Mouse (Mus musculus): ENCODE measurements around the gene Tbca. TPM values are rescaled to one million over a fixed set of nuclear protein-coding genes. Genes with fewer than 3 reads are reported as not detected.

Tbca gene
- total and polyA plus RNA-seq, 2 experiments from 2014 or later, result 42.9 to 221 TPM

- ATAC-seq (ENCODE audit: insufficient read depth, low read depth), result no peak
- peak overlapping the region; percentile 57 for H3K4me3 ChIP-seq (ENCODE audit: low read depth, low read length)
Measured at GRCm38 (mm10) chr13:94882221-94882620, 93.5 kb downstream of the Tbca start.

GRCm38 (mm10) chr13:94882711-94883145 lies 94.0 kb downstream of the Tbca start:
- ATAC-seq (ENCODE audit: insufficient read depth, low read depth), result peak; percentile 11; the same call in 1 of the 2 replicates
- under 1% methylated on average over 30 of the region's 37 CpGs for whole genome bisulfite sequencing
- H3K9ac ChIP-seq (replicated peaks; ENCODE audit: low read depth, low read length), result no peak overlapping the region

More at GRCm38 (mm10) chr13:94882221-94882620, 93.5 kb downstream of the Tbca start:
- Histone ChIP-seq H3K4me2 (ENCODE audit: low read depth, low read length) (peak overlapping the region; percentile 93), H3K4me1 (ENCODE audit: control insufficient read depth, insufficient read depth) (0 out of 2 replicates have a peak, but pooled peaks cover 13% of the 10 kb centered on the region), H3K27me3 (ENCODE audit: control insufficient read depth, insufficient read depth, low read length) (peaks cover 91% of the 10 kb centered on the region), H3K36me3 (replicated peaks; ENCODE audit: control insufficient read depth, insufficient read depth, low read length) (no peaks in the 10 kb centered on the region), H3K9ac (replicated peaks; ENCODE audit: low read depth, low read length) (no peak overlapping the region), H3K27ac (ENCODE audit: low read depth) (no peak overlapping the region), H3K9me3 (replicated peaks; ENCODE audit: control insufficient read depth, low read length) (no peaks in the 10 kb centered on the region)
- no peak for TF ChIP-seq EP300 (IDR thresholded peaks at IDR 0.05; ENCODE audit: low read depth)
- no peak for TF ChIP-seq CTCF (IDR thresholded peaks at IDR 0.05; ENCODE audit: low read depth)
- DNase-seq (ENCODE audit: low spot score), result no peak
- 5% methylated on average over 10 of the region's 10 CpGs for WGBS

GRCm38 (mm10) chr13:94883163-94883965 lies 94.7 kb downstream of the Tbca start:
- WGBS, result under 1% methylated on average over 51 of the region's 95 CpGs

More at GRCm38 (mm10) chr13:94882711-94883145, 94.0 kb downstream of the Tbca start:
- no peak overlapping the region for H3K27ac ChIP-seq (ENCODE audit: low read depth)
- DNase-seq (ENCODE audit: low spot score), result no peak
- TF ChIP-seq EP300 (IDR thresholded peaks at IDR 0.05; ENCODE audit: low read depth), result no peak
- TF ChIP-seq CTCF (IDR thresholded peaks at IDR 0.05; ENCODE audit: low read depth), result no peak
- peaks cover 91% of the 10 kb centered on the region for H3K27me3 ChIP-seq (ENCODE audit: control insufficient read depth, insufficient read depth, low read length)
- no peaks in the 10 kb centered on the region for H3K9me3 ChIP-seq (replicated peaks; ENCODE audit: control insufficient read depth, low read length)
- peak overlapping the region; percentile 93 for H3K4me2 ChIP-seq (ENCODE audit: low read depth, low read length)
- no peaks in the 10 kb centered on the region for H3K36me3 ChIP-seq (replicated peaks; ENCODE audit: control insufficient read depth, insufficient read depth, low read length)
- H3K4me1 ChIP-seq (ENCODE audit: control insufficient read depth, insufficient read depth), result 0 out of 2 replicates have a peak, but pooled peaks cover 13% of the 10 kb centered on the region
- H3K4me3 ChIP-seq (ENCODE audit: low read depth, low read length), result peak overlapping the region; percentile 57

GRCm38 (mm10) chr13:94883966-94884960 lies 95.6 kb downstream of the Tbca start:
- no peak for TF ChIP-seq CTCF (IDR thresholded peaks at IDR 0.05; ENCODE audit: low read depth)
- TF ChIP-seq EP300 (IDR thresholded peaks at IDR 0.05; ENCODE audit: low read depth), result no peak
- H3K9me3 ChIP-seq (replicated peaks; ENCODE audit: control insufficient read depth, low read length), result no peaks in the 10 kb centered on the region
- no peak overlapping the region for H3K9ac ChIP-seq (replicated peaks; ENCODE audit: low read depth, low read length)
- ATAC-seq (ENCODE audit: insufficient read depth, low read depth), result no peak
- H3K27me3 ChIP-seq (ENCODE audit: control insufficient read depth, insufficient read depth, low read length), result peaks cover 95% of the 10 kb centered on the region
- peak overlapping the region; percentile 93 for H3K4me2 ChIP-seq (ENCODE audit: low read depth, low read length)
- DNase-seq (ENCODE audit: low spot score), result no peak
- 3% methylated on average over 36 of the region's 36 CpGs for WGBS
- H3K36me3 ChIP-seq (replicated peaks; ENCODE audit: control insufficient read depth, insufficient read depth, low read length), result no peaks in the 10 kb centered on the region
- no peak overlapping the region for H3K27ac ChIP-seq (ENCODE audit: low read depth)
- H3K4me1 ChIP-seq (ENCODE audit: control insufficient read depth, insufficient read depth), result 0 out of 2 replicates have a peak, but pooled peaks cover 13% of the 10 kb centered on the region
- peak overlapping the region; percentile 57 for H3K4me3 ChIP-seq (ENCODE audit: low read depth, low read length)

More at GRCm38 (mm10) chr13:94883163-94883965, 94.7 kb downstream of the Tbca start:
- Histone ChIP-seq H3K4me1 (ENCODE audit: control insufficient read depth, insufficient read depth) (0 out of 2 replicates have a peak, but pooled peaks cover 13% of the 10 kb centered on the region), H3K9me3 (replicated peaks; ENCODE audit: control insufficient read depth, low read length) (no peaks in the 10 kb centered on the region), H3K4me2 (ENCODE audit: low read depth, low read length) (peak overlapping the region; percentile 93), H3K4me3 (ENCODE audit: low read depth, low read length) (peak overlapping the region; percentile 57), H3K27me3 (ENCODE audit: control insufficient read depth, insufficient read depth, low read length) (peaks cover 91% of the 10 kb centered on the region), H3K9ac (replicated peaks; ENCODE audit: low read depth, low read length) (no peak overlapping the region), H3K27ac (ENCODE audit: low read depth) (no peak overlapping the region), H3K36me3 (replicated peaks; ENCODE audit: control insufficient read depth, insufficient read depth, low read length) (no peaks in the 10 kb centered on the region)
- no peak for DNase-seq (ENCODE audit: low spot score)
- ATAC-seq (ENCODE audit: insufficient read depth, low read depth), result peak; percentile 72
- TF ChIP-seq EP300 (IDR thresholded peaks at IDR 0.05; ENCODE audit: low read depth) (no peak), CTCF (IDR thresholded peaks at IDR 0.05; ENCODE audit: low read depth) (no peak)
